Mouse (Mus musculus) kidney, adult 18-20 months (tissue): ENCODE results near the gene Tomm20l.

ENCODE experiments used
- DNase-seq: peaks from one replicate; pipeline ENCODE4 v3.0.0; 2021

Gene Tomm20l

GRCm38 (mm10) chr12:71157974-71158373 lies 46.7 kb downstream of the Tomm20l start:
- DNase-seq, result no peak

GRCm38 (mm10) chr12:71164410-71164809 lies 53.2 kb downstream of the Tomm20l start:
- DNase-seq, result no peak

GRCm38 (mm10) chr12:71169911-71170310 lies 58.7 kb downstream of the Tomm20l start:
- DNase-seq, result no peak
